Mouse (Mus musculus): Measurements from ENCODE around the gene Hacd3. TPM values are rescaled to one million over a fixed set of nuclear protein-coding genes. Genes with fewer than 3 reads are reported as not detected.

Hacd3 gene
- polyA plus RNA-seq, 1 experiment from 2014 or later = 22.9 TPM

GRCm38 (mm10) chr9:64951161-64951657 lies 70.3 kb downstream of the Hacd3 start, which contains the start of gene Slc24a1:
Slc24a1 (minus strand) TSS chr9:64951607.
- no peaks in the 10 kb centered on the region for H3K36me3 ChIP-seq (ENCODE audit: inconsistent target)
- H3K79me2 ChIP-seq (ENCODE audit: inconsistent target) = no peaks in the 10 kb centered on the region
- H3K27ac ChIP-seq = no peak within 1 kb of the TSS
- H3K4me3 ChIP-seq (ENCODE audit: inconsistent target) = no peak within 1 kb of the TSS
- WGBS (ENCODE audit: missing documents) = 70% methylated on average over 11 of the region's 11 CpGs

DNA sequence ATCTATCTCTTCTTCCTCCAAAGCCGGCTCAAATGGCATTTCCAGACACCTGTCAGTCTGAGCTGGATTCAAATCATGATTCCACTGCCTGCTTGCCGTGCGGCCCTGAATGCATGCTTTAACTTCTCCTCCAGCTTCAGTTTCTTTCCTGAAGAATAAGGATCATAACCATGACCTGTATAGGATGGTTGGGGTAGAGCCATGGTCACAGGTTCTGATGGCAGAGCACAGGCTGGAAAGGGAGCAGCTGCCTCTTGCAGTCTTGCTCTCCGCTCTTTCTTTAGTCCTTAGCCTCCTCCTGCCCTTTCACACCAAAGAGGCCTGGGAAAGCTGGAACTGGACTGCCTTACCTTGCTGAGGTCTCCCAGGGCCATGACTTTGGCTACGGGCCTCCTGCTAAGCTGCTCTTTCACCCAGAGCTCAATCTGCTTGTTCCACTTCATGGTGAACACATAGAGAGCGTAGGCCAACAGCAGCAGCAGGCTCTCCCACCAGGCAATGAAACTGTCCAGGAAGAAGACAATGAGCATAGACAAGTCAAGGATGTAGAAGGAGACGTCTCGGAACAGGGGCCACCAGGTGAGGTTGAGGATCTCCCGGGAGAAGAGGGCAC lies 73.9 kb downstream of the Hacd3 start:
- Histone ChIP-seq H3K79me2 (ENCODE audit: inconsistent target) (no peaks in the 10 kb centered on the region), H3K4me3 (ENCODE audit: inconsistent target) (no peak overlapping the region), H3K36me3 (ENCODE audit: inconsistent target) (no peaks in the 10 kb centered on the region), H3K27ac (no peak overlapping the region)
- WGBS (ENCODE audit: missing documents) = 84% methylated on average over 9 of the region's 9 CpGs

DNA sequence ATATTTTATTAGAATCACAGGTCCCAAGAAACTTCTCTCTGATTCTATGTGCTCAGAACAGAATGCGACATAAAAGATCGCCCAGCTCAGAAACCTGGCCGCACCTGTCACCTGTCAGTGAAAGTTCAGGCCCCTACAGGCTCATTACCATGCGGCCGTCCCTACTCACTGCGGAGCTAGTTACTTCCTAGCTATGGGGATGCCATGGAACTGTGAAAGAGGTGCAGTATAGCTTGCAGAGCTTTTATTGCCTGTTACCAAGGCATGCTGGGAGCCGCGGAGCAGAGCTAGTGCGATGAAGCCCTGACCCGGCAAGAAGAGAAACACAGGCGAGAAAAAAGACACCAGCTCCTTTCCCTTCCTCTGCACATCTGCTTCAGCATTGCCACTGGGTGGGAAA lies 77.5 kb downstream of the Hacd3 start:
- WGBS (ENCODE audit: missing documents) = 90% methylated on average over 11 of the region's 11 CpGs
- H3K27ac ChIP-seq = no peak overlapping the region
- no peaks in the 10 kb centered on the region for H3K36me3 ChIP-seq (ENCODE audit: inconsistent target)
- no peak overlapping the region for H3K4me3 ChIP-seq (ENCODE audit: inconsistent target)
- no peaks in the 10 kb centered on the region for H3K79me2 ChIP-seq (ENCODE audit: inconsistent target)

DNA sequence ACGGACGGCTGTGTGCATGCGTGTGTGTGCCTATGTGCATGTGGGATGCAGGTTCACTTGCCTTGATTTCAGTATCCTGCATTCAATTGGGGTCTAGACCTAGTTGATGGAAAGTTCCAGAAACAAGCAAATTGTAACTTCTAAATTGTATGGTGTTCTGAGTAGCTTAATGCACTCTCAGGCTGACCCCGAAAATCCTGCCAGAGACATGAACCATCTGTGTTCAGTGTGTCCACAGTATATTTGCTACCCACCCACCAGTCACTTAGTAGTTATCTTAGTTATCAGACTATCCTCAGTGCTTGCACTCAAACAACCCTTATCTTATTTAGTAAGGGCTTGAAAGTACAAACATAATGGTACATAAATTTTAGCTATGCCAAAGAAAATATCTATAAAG lies 79.8 kb downstream of the Hacd3 start:
- 95% methylated on average over 4 of the region's 4 CpGs for WGBS (ENCODE audit: missing documents)
- H3K27ac ChIP-seq = no peak overlapping the region
- no peaks in the 10 kb centered on the region for H3K36me3 ChIP-seq (ENCODE audit: inconsistent target)
- H3K4me3 ChIP-seq (ENCODE audit: inconsistent target) = no peak overlapping the region
- no peaks in the 10 kb centered on the region for H3K79me2 ChIP-seq (ENCODE audit: inconsistent target)

- no peak overlapping the region for H3K27ac ChIP-seq
- 74% methylated on average over 11 of the region's 11 CpGs for WGBS (ENCODE audit: missing documents)
- no peaks in the 10 kb centered on the region for H3K36me3 ChIP-seq (ENCODE audit: inconsistent target)
- H3K4me3 ChIP-seq (ENCODE audit: inconsistent target) = no peak overlapping the region
- H3K79me2 ChIP-seq (ENCODE audit: inconsistent target) = no peaks in the 10 kb centered on the region
These were observed 80.7 kb downstream of the Hacd3 start for GRCm38 (mm10) chr9:64940731-64941346.

DNA sequence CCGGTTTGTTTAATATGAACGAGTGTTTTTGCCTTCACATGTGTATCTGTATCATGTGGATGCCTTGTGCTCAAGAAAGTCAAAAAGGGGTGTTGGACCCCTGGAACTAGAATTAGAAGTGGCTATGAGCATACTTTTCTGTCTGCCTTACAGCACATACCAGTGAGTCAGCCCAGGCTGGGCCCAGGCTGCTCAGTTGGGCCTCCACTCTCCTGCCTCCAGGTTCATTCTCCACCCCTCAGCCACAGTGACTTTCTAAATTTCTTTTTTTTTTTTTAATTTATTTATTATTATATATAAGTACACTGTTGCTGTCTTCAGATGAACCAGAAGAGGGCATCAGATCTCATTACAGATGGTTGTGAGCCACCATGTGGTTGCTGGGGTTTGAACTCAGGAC lies 81.7 kb downstream of the Hacd3 start:
- Histone ChIP-seq H3K36me3 (ENCODE audit: inconsistent target) (no peaks in the 10 kb centered on the region), H3K79me2 (ENCODE audit: inconsistent target) (no peaks in the 10 kb centered on the region), H3K27ac (no peak overlapping the region), H3K4me3 (ENCODE audit: inconsistent target) (no peak overlapping the region)
- 60% methylated on average over 2 of the region's 2 CpGs for WGBS (ENCODE audit: missing documents)

DNA sequence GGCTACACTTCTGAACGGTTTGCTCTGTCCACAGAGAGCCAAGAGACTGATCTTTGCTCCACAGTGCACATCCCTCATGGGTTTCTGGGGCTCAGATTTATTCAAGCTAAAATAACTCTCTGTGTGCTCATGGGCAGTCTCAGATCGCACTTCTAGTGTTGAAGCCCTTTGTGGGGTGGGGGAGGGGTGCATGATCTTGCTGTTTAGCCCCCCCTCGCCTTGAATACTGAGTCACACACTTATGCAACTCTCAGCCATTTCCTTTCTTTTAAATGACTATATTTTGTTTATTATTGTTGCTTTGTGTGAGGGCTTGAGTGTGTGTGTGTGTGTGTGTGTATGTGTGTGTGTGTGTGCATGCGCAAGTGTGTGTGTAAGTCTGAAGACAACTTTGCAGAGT lies 82.2 kb downstream of the Hacd3 start:
- H3K27ac ChIP-seq = no peak overlapping the region
- WGBS (ENCODE audit: missing documents) = 30% methylated on average over 4 of the region's 4 CpGs
- H3K4me3 ChIP-seq (ENCODE audit: inconsistent target) = no peak overlapping the region
- H3K79me2 ChIP-seq (ENCODE audit: inconsistent target) = no peaks in the 10 kb centered on the region
- no peaks in the 10 kb centered on the region for H3K36me3 ChIP-seq (ENCODE audit: inconsistent target)

DNA sequence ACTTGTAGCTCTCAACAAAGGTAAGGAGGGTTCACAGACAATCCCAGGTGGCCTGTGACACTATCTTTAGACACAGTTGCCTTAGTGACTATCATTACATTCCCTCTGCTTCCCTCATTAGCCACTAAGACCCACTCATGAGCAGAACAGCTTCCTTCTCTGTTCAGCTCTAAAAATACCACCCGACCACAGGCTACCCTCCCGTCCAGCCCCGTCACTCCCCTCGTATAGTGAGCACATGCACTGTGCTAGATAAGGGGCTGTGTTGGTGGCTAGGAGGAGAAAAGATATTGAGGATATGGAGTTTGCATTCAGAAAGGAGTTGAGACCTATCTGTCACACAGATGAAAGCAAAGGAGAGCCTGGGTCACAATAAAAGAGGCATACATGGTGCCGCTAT lies 83.0 kb downstream of the Hacd3 start:
- Histone ChIP-seq H3K27ac (no peak overlapping the region), H3K4me3 (ENCODE audit: inconsistent target) (no peak overlapping the region)
- WGBS (ENCODE audit: missing documents) = 22% methylated on average over 5 of the region's 5 CpGs

GRCm38 (mm10) chr9:64937491-64937890 lies 84.0 kb downstream of the Hacd3 start:
- Histone ChIP-seq H3K27ac (no peak overlapping the region), H3K4me3 (ENCODE audit: inconsistent target) (no peak overlapping the region), H3K36me3 (ENCODE audit: inconsistent target) (no peaks in the 10 kb centered on the region), H3K79me2 (ENCODE audit: inconsistent target) (no peaks in the 10 kb centered on the region)
- WGBS (ENCODE audit: missing documents) = 75% methylated on average over 5 of the region's 5 CpGs

More for the DNA sequence above, 83.0 kb downstream of the Hacd3 start:
- H3K36me3 ChIP-seq (ENCODE audit: inconsistent target) = no peaks in the 10 kb centered on the region
- H3K79me2 ChIP-seq (ENCODE audit: inconsistent target) = no peaks in the 10 kb centered on the region

Other genes starting within 250 kb of the Hacd3 start
- 4.0 to 7.6 TPM (median 5.1 TPM) in 3 replicates for gene Dennd4a, start 210.4 kb downstream of the Hacd3 start, polyA plus RNA-seq (2018)
- gene Slc24a1, start 70.1 kb downstream of the Hacd3 start, polyA plus RNA-seq (2018) = not detected in 3 replicates
- gene Ints14, start 60.8 kb downstream of the Hacd3 start, polyA plus RNA-seq (2018) = 20.4 to 29.8 TPM (median 29.2 TPM) in 3 replicates
- 55.7 to 65.9 TPM (median 64.1 TPM) in 3 replicates for gene Dpp8, start 10.7 kb upstream of the Hacd3 start, polyA plus RNA-seq (2018)
- 0.07 TPM in 1 of 3 replicates, not detected in the others for gene Igdcc4, start 79.8 kb upstream of the Hacd3 start, polyA plus RNA-seq (2018)
- not detected in 3 replicates for gene Igdcc3, start 119.5 kb upstream of the Hacd3 start, polyA plus RNA-seq (2018)
- 2.0 to 3.2 TPM (median 2.1 TPM) in 3 replicates for gene Parp16, start 173.7 kb upstream of the Hacd3 start, polyA plus RNA-seq (2018)
- not detected in 3 replicates for gene Cilp, start 243.5 kb upstream of the Hacd3 start, polyA plus RNA-seq (2018)

All from macrophage (primary cell).